Mouse (Mus musculus): Measurements from ENCODE around the gene Arsb.
"Not testable (repeated sequence)": the region's sequence is repeated elsewhere in the genome, so short reads cannot be mapped to it uniquely, and the experiment has no call there.

The Arsb gene

GRCm38 (mm10) chr13:93930561-93931340 lies 159.3 kb downstream of the Arsb start:
- no peak for DNase-seq

GRCm38 (mm10) chr13:93936455-93936854 lies 165.0 kb downstream of the Arsb start:
- DNase-seq: peak; percentile 59 to 63

GRCm38 (mm10) chr13:93938118-93938517 lies 166.7 kb downstream of the Arsb start:
- no peak for DNase-seq

GRCm38 (mm10) chr13:93939363-93940127 lies 168.1 kb downstream of the Arsb start:
- DNase-seq: no peak

- DNase-seq: no peak
Measured at GRCm38 (mm10) chr13:93940742-93941531, 169.5 kb downstream of the Arsb start.

- DNase-seq: no peak
Measured at GRCm38 (mm10) chr13:93950996-93951395, 179.6 kb downstream of the Arsb start.

GRCm38 (mm10) chr13:93951555-93951954 lies 180.1 kb downstream of the Arsb start:
- DNase-seq: no peak

- no peak for DNase-seq
Measured at GRCm38 (mm10) chr13:93952466-93952865, 181.0 kb downstream of the Arsb start.

- DNase-seq: no peak
Measured at GRCm38 (mm10) chr13:93957907-93958306, 186.5 kb downstream of the Arsb start.

- DNase-seq: no peak
Measured at GRCm38 (mm10) chr13:93966271-93966670, 194.8 kb downstream of the Arsb start.

GRCm38 (mm10) chr13:93967138-93967537 lies 195.7 kb downstream of the Arsb start:
- peak; percentile 6 to 15 for DNase-seq

- no peak for DNase-seq
Measured at GRCm38 (mm10) chr13:93970115-93970514, 198.7 kb downstream of the Arsb start.

- DNase-seq: no peak
Measured at GRCm38 (mm10) chr13:93972423-93972822, 201.0 kb downstream of the Arsb start.

- no peak for DNase-seq
Measured at GRCm38 (mm10) chr13:93975668-93976067, 204.2 kb downstream of the Arsb start.

GRCm38 (mm10) chr13:93976897-93977530 lies 205.6 kb downstream of the Arsb start:
- DNase-seq: no peak

GRCm38 (mm10) chr13:93978703-93979495 lies 207.5 kb downstream of the Arsb start:
- DNase-seq: no peak

- DNase-seq: no peak
Measured at GRCm38 (mm10) chr13:93979754-93980153, 208.3 kb downstream of the Arsb start.

GRCm38 (mm10) chr13:93984521-93984920 lies 213.1 kb downstream of the Arsb start:
- DNase-seq: no peak

GRCm38 (mm10) chr13:93985181-93985580 lies 213.8 kb downstream of the Arsb start:
- DNase-seq: no peak

- DNase-seq: not testable (repeated sequence)
Measured at GRCm38 (mm10) chr13:93985750-93986149, 214.3 kb downstream of the Arsb start.

GRCm38 (mm10) chr13:93987611-93988010 lies 216.2 kb downstream of the Arsb start:
- DNase-seq: no peak

- DNase-seq: no peak
Measured at GRCm38 (mm10) chr13:93989208-93989607, 217.8 kb downstream of the Arsb start.

Measured in cerebellum, postnatal 36 days (tissue).